Mouse (Mus musculus) kidney, postnatal 0 days (tissue): ENCODE measurements around the gene Nobox. TPM values are rescaled to one million over a fixed set of nuclear protein-coding genes. Genes with fewer than 3 reads are reported as not detected.

ENCODE experiments used
- ATAC-seq: fragments of 200-750 bp; cut with Nextera tagmentation; replicated peaks from 2 replicates; pipeline ENCODE4 v1.8.0; 2017; ENCODE audit warnings: low read depth, moderate number of reproducible peaks, moderate TSS enrichment, moderate library complexity; ENCODE audit not compliant: low FRiP score
- DNase-seq: peaks from one replicate; pipeline ENCODE4 v3.0.0-alpha.2; 2016; ENCODE audit warnings: low spot score
- H3K27ac ChIP-seq: fragments of 300-500 bp; sonication (generic); 2 replicates; pipeline ENCODE4 v1.5.1; 2014; ENCODE audit warnings: mild to moderate bottlenecking
- H3K27me3 ChIP-seq: fragments of 300-500 bp; sonication (generic); 2 replicates; pipeline ENCODE4 v1.6.1; 2014; ENCODE audit warnings: low read length, mixed read lengths; ENCODE audit not compliant: insufficient read depth
- H3K36me3 ChIP-seq: fragments of 300-500 bp; sonication (generic); 2 replicates; pipeline ENCODE4 v1.6.1; 2014; ENCODE audit warnings: low read length, mixed read lengths; ENCODE audit not compliant: insufficient read depth
- H3K4me1 ChIP-seq: fragments of 300-500 bp; sonication (generic); replicated peaks from 2 replicates; pipeline ENCODE4 v1.6.1; 2014; ENCODE audit warnings: antibody characterized with exemption, low read length, mixed read lengths; ENCODE audit not compliant: insufficient read depth
- H3K4me2 ChIP-seq: fragments of 300-500 bp; sonication (generic); 2 replicates; pipeline ENCODE4 v1.6.1; 2014; ENCODE audit warnings: mild to moderate bottlenecking, low read length, moderate library complexity, mixed read lengths
- H3K4me3 ChIP-seq: fragments of 300-500 bp; sonication (generic); replicated peaks from 2 replicates; pipeline ENCODE4 v1.5.1; 2014; ENCODE audit warnings: low read depth, low read length
- H3K9ac ChIP-seq: fragments of 300-500 bp; sonication (generic); 2 replicates; pipeline ENCODE4 v1.6.1; 2014; ENCODE audit warnings: low read depth, low read length
- H3K9me3 ChIP-seq: fragments of 300-500 bp; sonication (generic); replicated peaks from 2 replicates; pipeline ENCODE4 v1.6.1; 2016; ENCODE audit warnings: low read length, inconsistent platforms, mixed read lengths
- CTCF ChIP-seq: IDR thresholded peaks from 2 replicates; pipeline ENCODE4 v1.5.1; 2016; ENCODE audit warnings: antibody characterized with exemption, low read depth, mild to moderate bottlenecking, moderate library complexity
- WGBS: fragments of 180-500 bp; shearing (Covaris S2); extraction: QIAGEN DNeasy Blood & Tissue Kit; methylation state at CpG from one replicate; pipeline ENCODE4 v1.1.7; 2014; 5-methylcytosine and 5-hydroxymethylcytosine counted together
- polyA plus RNA-seq: library from polyadenylated mRNA; unstranded; fragments of >200 nt; fragmentation: Nextera tagmentation; extraction: Ambion mirVana; gene quantifications from 2 replicates; pipeline ENCODE4 v1.2.1, GENCODE M21; 2015

Nobox gene
- polyA plus RNA-seq: not detected in 2 replicates

DNA sequence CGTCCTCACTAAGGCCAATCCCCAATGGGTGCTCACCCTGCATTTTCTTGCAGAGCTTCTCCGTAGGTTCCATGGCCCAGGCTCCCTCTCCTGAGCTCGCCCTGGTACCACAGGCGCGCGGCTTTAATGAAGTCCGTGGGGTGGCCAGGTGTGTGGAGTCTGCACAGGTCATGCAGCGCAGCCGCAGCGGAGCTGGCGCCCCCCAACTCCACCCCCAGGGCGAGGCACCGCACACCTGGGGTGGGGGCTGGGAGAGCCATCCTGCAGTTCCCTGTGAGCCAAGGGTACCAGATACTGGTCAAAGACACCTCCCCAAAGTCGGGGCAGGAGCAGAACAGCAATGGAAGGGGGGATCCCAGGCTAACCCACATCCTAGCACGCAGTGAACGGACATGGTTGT, at the start of gene Nobox:
TSS of gene Nobox (minus strand) at position 101 of the 400 bp plus-strand sequence.
- 0 out of 2 replicates have a peak, but pooled peaks cover 3% of the 10 kb centered on the region for H3K4me1 ChIP-seq
- H3K9ac ChIP-seq: no peak within 1 kb of the TSS
- 74% methylated on average over 16 of the region's 16 CpGs for WGBS
- H3K36me3 ChIP-seq: no peaks in the 10 kb centered on the region
- no peaks in the 10 kb centered on the region for H3K27me3 ChIP-seq
- H3K27ac ChIP-seq: no peak within 1 kb of the TSS
- no peaks in the 10 kb centered on the region for H3K9me3 ChIP-seq
- ATAC-seq (no peak), DNase-seq (no peak)
- no peak within 1 kb of the TSS for H3K4me2 ChIP-seq
- H3K4me3 ChIP-seq: no peak within 1 kb of the TSS
- no peak for TF ChIP-seq CTCF

DNA sequence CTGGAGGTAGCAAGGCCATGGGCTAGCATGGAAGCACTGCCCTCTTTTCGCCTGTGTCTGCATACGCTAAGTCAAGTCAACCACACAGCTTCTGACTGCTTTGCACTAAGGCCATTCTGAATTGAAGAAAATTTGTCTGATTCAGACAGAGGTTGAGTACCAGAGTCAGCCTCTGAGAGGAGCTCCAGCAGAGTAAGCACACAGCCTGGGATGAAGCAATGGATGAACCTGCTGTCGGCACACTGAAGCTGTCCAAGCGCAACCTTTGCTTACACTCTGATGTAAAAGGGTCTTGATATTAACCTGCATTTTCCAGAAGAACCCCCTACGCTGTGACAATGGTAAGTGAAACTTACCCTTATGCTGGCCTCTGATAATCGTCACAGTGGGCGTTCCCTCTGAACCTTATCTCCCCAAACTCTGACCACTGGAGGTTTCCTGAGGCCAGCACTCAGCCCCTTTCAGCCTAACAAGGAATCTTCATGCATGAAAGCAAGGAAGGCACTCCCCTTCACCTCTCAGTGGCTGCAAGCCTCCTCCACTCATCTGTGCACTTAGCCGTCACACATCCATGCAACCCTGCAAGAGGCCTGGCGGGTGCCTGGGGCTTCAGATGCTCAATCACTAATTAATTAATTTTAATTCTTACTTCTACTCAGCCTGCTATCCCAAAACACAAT, 45.3 kb upstream of the Nobox start:
- no peak overlapping the region for H3K4me2 ChIP-seq
- 55% methylated on average over 9 of the region's 9 CpGs for WGBS
- peak; percentile 78; the same call in 1 of the 2 replicates for ATAC-seq

DNA sequence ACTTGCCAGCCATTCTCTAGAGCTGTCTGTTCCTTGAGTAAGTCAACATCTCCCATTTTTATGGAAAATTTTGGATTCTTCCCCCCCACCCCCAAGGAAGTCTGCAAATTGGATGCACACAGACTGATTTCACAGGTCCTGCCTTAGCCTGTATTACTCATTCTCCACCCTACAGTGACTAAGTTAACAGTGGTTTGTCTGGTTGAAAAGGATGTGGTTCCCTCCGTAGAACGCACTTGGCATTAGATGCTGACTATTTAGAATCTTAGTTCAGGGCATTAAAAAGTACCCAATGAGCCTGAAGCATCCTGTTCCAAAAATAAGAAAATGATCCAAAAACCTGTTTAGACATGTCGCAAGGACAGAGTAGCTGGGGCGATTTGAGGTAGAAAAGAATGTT, 44.1 kb upstream of the Nobox start:
- H3K4me2 ChIP-seq: no peak overlapping the region
- DNase-seq: no peak
- H3K9me3 ChIP-seq: no peaks in the 10 kb centered on the region
- H3K27me3 ChIP-seq: no peaks in the 10 kb centered on the region
- no peak overlapping the region for H3K27ac ChIP-seq
- TF ChIP-seq CTCF: no peak
- no peak for ATAC-seq
- WGBS: 92% methylated on average over 4 of the region's 4 CpGs
- H3K4me1 ChIP-seq: no peaks in the 10 kb centered on the region
- H3K36me3 ChIP-seq: no peaks in the 10 kb centered on the region
- H3K9ac ChIP-seq: no peak overlapping the region
- no peak overlapping the region for H3K4me3 ChIP-seq

More for the DNA sequence above, 45.3 kb upstream of the Nobox start:
- Histone ChIP-seq H3K27me3 (no peaks in the 10 kb centered on the region), H3K4me1 (no peaks in the 10 kb centered on the region), H3K36me3 (no peaks in the 10 kb centered on the region), H3K9ac (no peak overlapping the region), H3K27ac (no peak overlapping the region), H3K4me3 (no peak overlapping the region), H3K9me3 (no peaks in the 10 kb centered on the region)
- peak; percentile 52 for DNase-seq
- TF ChIP-seq CTCF: peak; percentile 24; the same call in 1 of the 2 replicates

DNA sequence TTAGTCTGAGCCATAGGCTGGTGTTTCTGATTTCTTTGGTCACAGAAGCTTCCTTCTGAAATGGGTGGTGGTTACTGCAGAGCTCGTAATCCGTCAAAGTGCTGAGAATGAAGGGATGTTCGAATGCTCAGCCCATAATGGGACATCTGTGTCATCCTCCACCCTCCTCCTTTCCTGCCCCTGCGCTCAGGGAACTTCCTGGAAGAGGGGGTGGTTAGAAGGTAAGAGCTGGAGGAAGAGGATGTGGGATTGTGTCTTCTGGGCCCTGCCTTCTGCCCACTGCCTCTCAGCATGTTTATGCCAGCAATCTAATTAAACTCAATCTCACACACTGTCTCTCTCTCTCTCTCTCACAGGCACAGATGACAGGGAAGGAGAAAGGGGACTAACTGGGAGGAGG, 39.7 kb upstream of the Nobox start:
- WGBS: 66% methylated on average over 4 of the region's 4 CpGs
- H3K4me1 ChIP-seq: no peaks in the 10 kb centered on the region

GRCm38 (mm10) chr6:43347637-43348036, 38.3 kb upstream of the Nobox start:
- Histone ChIP-seq H3K27me3 (no peaks in the 10 kb centered on the region), H3K9me3 (no peaks in the 10 kb centered on the region), H3K4me2 (no peak overlapping the region), H3K36me3 (no peaks in the 10 kb centered on the region), H3K27ac (no peak overlapping the region), H3K4me1 (no peaks in the 10 kb centered on the region), H3K9ac (no peak overlapping the region), H3K4me3 (no peak overlapping the region)
- WGBS: 96% methylated on average over 1 of the region's 1 CpGs
- no peak for ATAC-seq
- peak; percentile 44 for DNase-seq
- TF ChIP-seq CTCF: peak; percentile 60

More for the DNA sequence above, 39.7 kb upstream of the Nobox start:
- no peaks in the 10 kb centered on the region for H3K9me3 ChIP-seq
- no peak for DNase-seq
- no peaks in the 10 kb centered on the region for H3K27me3 ChIP-seq
- TF ChIP-seq CTCF: no peak
- H3K4me3 ChIP-seq: no peak overlapping the region
- no peak overlapping the region for H3K27ac ChIP-seq
- H3K9ac ChIP-seq: no peak overlapping the region
- no peak for ATAC-seq
- no peak overlapping the region for H3K4me2 ChIP-seq
- no peaks in the 10 kb centered on the region for H3K36me3 ChIP-seq

GRCm38 (mm10) chr6:43343006-43343405, 33.7 kb upstream of the Nobox start:
- TF ChIP-seq CTCF: no peak
- ATAC-seq: no peak
- DNase-seq: no peak
- Histone ChIP-seq H3K27ac (no peak overlapping the region), H3K4me2 (no peak overlapping the region), H3K27me3 (no peaks in the 10 kb centered on the region), H3K4me3 (no peak overlapping the region), H3K36me3 (no peaks in the 10 kb centered on the region), H3K9me3 (no peaks in the 10 kb centered on the region), H3K4me1 (no peaks in the 10 kb centered on the region), H3K9ac (no peak overlapping the region)
- WGBS: 49% methylated on average over 1 of the region's 1 CpGs

DNA sequence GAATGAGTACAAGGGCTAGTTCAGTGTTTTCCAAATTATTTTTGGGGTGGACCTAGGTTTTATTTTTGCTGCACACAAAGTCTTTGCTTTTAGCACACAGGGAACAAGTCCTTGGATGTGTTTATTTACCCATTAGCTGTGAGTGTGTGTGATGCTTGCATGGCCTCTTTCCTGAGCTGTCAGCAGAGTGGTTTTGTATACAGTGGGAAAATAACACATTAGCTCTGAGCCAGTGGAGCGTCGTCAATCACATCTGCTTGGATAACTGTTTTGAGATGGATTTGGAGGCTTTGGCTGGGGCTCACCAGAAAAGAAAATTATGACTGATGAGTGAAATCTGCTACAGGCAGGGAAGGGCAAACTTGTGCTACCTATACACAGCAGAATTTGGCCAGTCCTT, 33.0 kb upstream of the Nobox start:
- Histone ChIP-seq H3K27me3 (no peaks in the 10 kb centered on the region), H3K4me1 (no peaks in the 10 kb centered on the region), H3K4me3 (no peak overlapping the region), H3K36me3 (no peaks in the 10 kb centered on the region), H3K9ac (no peak overlapping the region), H3K9me3 (no peaks in the 10 kb centered on the region), H3K4me2 (no peak overlapping the region), H3K27ac (no peak overlapping the region)
- 58% methylated on average over 2 of the region's 2 CpGs for WGBS
- DNase-seq (no peak), ATAC-seq (no peak)
- no peak for TF ChIP-seq CTCF
